Mouse (Mus musculus): Measurements from ENCODE around the gene Bmp8a. TPM values are rescaled to one million over a fixed set of nuclear protein-coding genes. Genes with fewer than 3 reads are reported as not detected.
A peak's percentile ranks its signal among the peaks of the same experiment; 100 is the strongest.
"Not testable (repeated sequence)": the region's sequence is repeated elsewhere in the genome, so short reads cannot be mapped to it uniquely, and the experiment has no call there.

The Bmp8a gene
- polyA plus RNA-seq, 1 experiment from 2014 or later, result not detected

- Histone ChIP-seq H3K4me1 (ENCODE audit: control insufficient read depth, insufficient read depth, low read length) (peaks cover 18% of the 10 kb centered on the region), H3K9ac (ENCODE audit: low read length) (peak overlapping the region; percentile 59), H3K4me3 (ENCODE audit: low read depth, low read length) (no peak overlapping the region), H3K4me2 (ENCODE audit: low read length) (peak overlapping the region; percentile 79), H3K27ac (ENCODE audit: low read depth, low read length) (no peak overlapping the region; the same call in 1 of the 2 replicates), H3K36me3 (ENCODE audit: control insufficient read depth, insufficient read depth, low read length) (peaks cover 35% of the 10 kb centered on the region), H3K9me3 (replicated peaks; ENCODE audit: control insufficient read depth, low read length) (no peaks in the 10 kb centered on the region), H3K27me3 (replicated peaks; ENCODE audit: control insufficient read depth, insufficient read depth, low read length) (no peaks in the 10 kb centered on the region)
- 77% methylated on average over 6 of the region's 6 CpGs for WGBS
- DNase-seq (ENCODE audit: low spot score), result no peak
- no peak for ATAC-seq
These were observed 58.1 kb downstream of the Bmp8a start for GRCm38 (mm10) chr4:123284731-123285624.

- H3K9me3 ChIP-seq (replicated peaks; ENCODE audit: control insufficient read depth, low read length); H3K27ac ChIP-seq (ENCODE audit: low read depth, low read length); H3K27me3 ChIP-seq (replicated peaks; ENCODE audit: control insufficient read depth, insufficient read depth, low read length): not testable (repeated sequence)
- WGBS, result 1% methylated on average over 12 of the region's 15 CpGs
- ATAC-seq (peak; percentile 27), DNase-seq (ENCODE audit: low spot score) (peak; percentile 4)
- Histone ChIP-seq H3K4me2 (ENCODE audit: low read length) (peak overlapping the region; percentile 79), H3K4me1 (ENCODE audit: control insufficient read depth, insufficient read depth, low read length) (peaks cover 18% of the 10 kb centered on the region), H3K4me3 (ENCODE audit: low read depth, low read length) (peak overlapping the region; percentile 44), H3K36me3 (ENCODE audit: control insufficient read depth, insufficient read depth, low read length) (peaks cover 22% of the 10 kb centered on the region), H3K9ac (ENCODE audit: low read length) (peak overlapping the region; percentile 59)
These were observed 59.4 kb downstream of the Bmp8a start for GRCm38 (mm10) chr4:123283675-123284064.

- DNase-seq (ENCODE audit: low spot score), result peak; percentile 11
These were observed 60.0 kb downstream of the Bmp8a start for GRCm38 (mm10) chr4:123282915-123283674.

GRCm38 (mm10) chr4:123282500-123282899 is 60.6 kb downstream of the Bmp8a start:
- H3K27me3 ChIP-seq (replicated peaks; ENCODE audit: control insufficient read depth, insufficient read depth, low read length), result no peaks in the 10 kb centered on the region
- ATAC-seq (peak; percentile 90), DNase-seq (ENCODE audit: low spot score) (peak; percentile 84)
- H3K4me2 ChIP-seq (ENCODE audit: low read length), result peak overlapping the region; percentile 79
- H3K9ac ChIP-seq (ENCODE audit: low read length), result peak overlapping the region; percentile 59
- WGBS, result under 1% methylated on average over 25 of the region's 25 CpGs
- no peak overlapping the region for H3K27ac ChIP-seq (ENCODE audit: low read depth, low read length)
- H3K36me3 ChIP-seq (ENCODE audit: control insufficient read depth, insufficient read depth, low read length), result peaks cover 10% of the 10 kb centered on the region
- peak overlapping the region; percentile 44 for H3K4me3 ChIP-seq (ENCODE audit: low read depth, low read length)
- H3K4me1 ChIP-seq (ENCODE audit: control insufficient read depth, insufficient read depth, low read length), result peaks cover 18% of the 10 kb centered on the region
- no peaks in the 10 kb centered on the region for H3K9me3 ChIP-seq (replicated peaks; ENCODE audit: control insufficient read depth, low read length)

More at GRCm38 (mm10) chr4:123282915-123283674, 60.0 kb downstream of the Bmp8a start:
- peak overlapping the region; percentile 59 for H3K9ac ChIP-seq (ENCODE audit: low read length)
- WGBS, result 0% methylated on average over 46 of the region's 55 CpGs
- H3K9me3 ChIP-seq (replicated peaks; ENCODE audit: control insufficient read depth, low read length); H3K27me3 ChIP-seq (replicated peaks; ENCODE audit: control insufficient read depth, insufficient read depth, low read length); H3K27ac ChIP-seq (ENCODE audit: low read depth, low read length): not testable (repeated sequence)
- H3K4me1 ChIP-seq (ENCODE audit: control insufficient read depth, insufficient read depth, low read length), result peaks cover 18% of the 10 kb centered on the region
- ATAC-seq, result peak; percentile 69
- H3K4me2 ChIP-seq (ENCODE audit: low read length), result peak overlapping the region; percentile 79
- H3K4me3 ChIP-seq (ENCODE audit: low read depth, low read length), result peak overlapping the region; percentile 44
- H3K36me3 ChIP-seq (ENCODE audit: control insufficient read depth, insufficient read depth, low read length), result peaks cover 16% of the 10 kb centered on the region

- H3K4me3 ChIP-seq (ENCODE audit: low read depth, low read length), result no peak overlapping the region
- no peaks in the 10 kb centered on the region for H3K27me3 ChIP-seq (replicated peaks; ENCODE audit: control insufficient read depth, insufficient read depth, low read length)
- WGBS, result 79% methylated on average over 3 of the region's 3 CpGs
- no peak overlapping the region for H3K4me2 ChIP-seq (ENCODE audit: low read length)
- no peak overlapping the region for H3K9ac ChIP-seq (ENCODE audit: low read length)
- no peaks in the 10 kb centered on the region for H3K36me3 ChIP-seq (ENCODE audit: control insufficient read depth, insufficient read depth, low read length)
- peaks cover 14% of the 10 kb centered on the region for H3K4me1 ChIP-seq (ENCODE audit: control insufficient read depth, insufficient read depth, low read length)
- no peak overlapping the region for H3K27ac ChIP-seq (ENCODE audit: low read depth, low read length)
- no peaks in the 10 kb centered on the region for H3K9me3 ChIP-seq (replicated peaks; ENCODE audit: control insufficient read depth, low read length)
- ATAC-seq, result no peak
- no peak for DNase-seq (ENCODE audit: low spot score)
These were observed 62.9 kb downstream of the Bmp8a start for GRCm38 (mm10) chr4:123280117-123280516.

- no peaks in the 10 kb centered on the region for H3K36me3 ChIP-seq (ENCODE audit: control insufficient read depth, insufficient read depth, low read length)
- no peak overlapping the region for H3K27ac ChIP-seq (ENCODE audit: low read depth, low read length)
- no peak overlapping the region for H3K4me3 ChIP-seq (ENCODE audit: low read depth, low read length)
- DNase-seq (ENCODE audit: low spot score), result no peak
- H3K9ac ChIP-seq (ENCODE audit: low read length), result no peak overlapping the region
- ATAC-seq, result no peak
- 90% methylated on average over 3 of the region's 3 CpGs for WGBS
- H3K4me2 ChIP-seq (ENCODE audit: low read length), result no peak overlapping the region
- no peaks in the 10 kb centered on the region for H3K27me3 ChIP-seq (replicated peaks; ENCODE audit: control insufficient read depth, insufficient read depth, low read length)
- no peaks in the 10 kb centered on the region for H3K9me3 ChIP-seq (replicated peaks; ENCODE audit: control insufficient read depth, low read length)
- H3K4me1 ChIP-seq (ENCODE audit: control insufficient read depth, insufficient read depth, low read length), result no peaks in the 10 kb centered on the region
These were observed 72.0 kb downstream of the Bmp8a start for GRCm38 (mm10) chr4:123271063-123271462.

Other genes with a start within 250 kb of the Bmp8a start
- 0.08 and 0.21 TPM in 2 replicates for gene Bmp8b, start 238.1 kb downstream of the Bmp8a start, polyA plus RNA-seq (2014; fragmentation: Nextera tagmentation; extraction: Ambion mirVana)
- 0.13 and 0.35 TPM in 2 replicates for gene Oxct2b, start 227.0 kb downstream of the Bmp8a start, polyA plus RNA-seq (2014; fragmentation: Nextera tagmentation; extraction: Ambion mirVana)
- 86.4 and 88.3 TPM in 2 replicates for gene Ppie, start 203.3 kb downstream of the Bmp8a start, polyA plus RNA-seq (2014; fragmentation: Nextera tagmentation; extraction: Ambion mirVana)
- 19.9 and 34.7 TPM in 2 replicates for gene Hpcal4, start 160.0 kb downstream of the Bmp8a start, polyA plus RNA-seq (2014; fragmentation: Nextera tagmentation; extraction: Ambion mirVana)
- not detected in 2 replicates for gene Nt5c1a, start 141.7 kb downstream of the Bmp8a start, polyA plus RNA-seq (2014; fragmentation: Nextera tagmentation; extraction: Ambion mirVana)
- gene Heyl, start 109.7 kb downstream of the Bmp8a start, polyA plus RNA-seq (2014; fragmentation: Nextera tagmentation; extraction: Ambion mirVana), result 5.4 and 6.7 TPM in 2 replicates
- 35.6 and 36.3 TPM in 2 replicates for gene Pabpc4, start 80.9 kb downstream of the Bmp8a start, polyA plus RNA-seq (2014; fragmentation: Nextera tagmentation; extraction: Ambion mirVana)
- not detected in 2 replicates for gene Oxct2a, start 19.6 kb downstream of the Bmp8a start, polyA plus RNA-seq (2014; fragmentation: Nextera tagmentation; extraction: Ambion mirVana)

Data from forebrain, embryonic 14.5 days (tissue).